Mouse (Mus musculus): Measurements from ENCODE around the gene Egln2. TPM values are rescaled to one million over a fixed set of nuclear protein-coding genes. Genes with fewer than 3 reads are reported as not detected.

Gene Egln2
- polyA plus RNA-seq, 1 experiment: 61.4 TPM

DNA sequence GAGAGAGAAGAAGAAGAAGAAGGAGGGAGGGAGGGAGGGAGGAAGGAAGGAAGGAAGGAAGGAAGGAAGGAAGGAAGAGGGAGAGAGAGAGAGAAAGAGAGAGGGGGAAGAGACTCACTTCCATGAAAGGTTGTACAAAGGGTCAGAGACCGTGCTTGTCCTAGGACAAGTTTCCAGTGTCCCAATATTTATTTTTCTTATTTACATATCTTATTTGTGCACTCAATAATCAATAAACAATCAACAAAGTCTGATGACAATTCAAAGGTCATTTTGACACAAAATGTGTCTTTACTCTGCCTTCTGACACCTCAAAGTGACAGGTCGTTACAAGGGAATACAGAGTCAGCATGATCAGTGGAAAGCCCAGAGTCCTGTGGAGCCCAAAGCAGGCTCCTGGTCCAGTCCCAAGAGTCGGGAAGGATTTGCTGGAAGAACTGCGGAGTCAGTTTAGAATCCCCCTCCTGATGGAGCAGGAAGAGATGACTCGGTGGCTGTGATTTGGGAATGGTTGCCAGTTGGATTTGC, 42.2 kb downstream of the Egln2 start:
- H3K27me3 ChIP-seq (ENCODE audit: control insufficient read depth, insufficient read depth, insufficient read length): peaks cover 8% of the 10 kb centered on the region
- no peaks in the 10 kb centered on the region for H3K36me3 ChIP-seq (ENCODE audit: control insufficient read depth, insufficient read depth)
- H3ac ChIP-seq (ENCODE audit: control insufficient read depth, insufficient read length): no peak overlapping the region
- H3K79me2 ChIP-seq (ENCODE audit: control insufficient read depth, insufficient read depth): no peaks in the 10 kb centered on the region
- no peak overlapping the region for H3K4me2 ChIP-seq (ENCODE audit: low read depth)
- H3K4me3 ChIP-seq: no peak overlapping the region
- no peak for TF ChIP-seq TCF3 (IDR thresholded peaks at IDR 0.05; ENCODE audit: insufficient read length, low read depth)
- TF ChIP-seq TCF12 (IDR thresholded peaks at IDR 0.05; ENCODE audit: insufficient read depth, poor library complexity, severe bottlenecking): no peak
- no peak for TF ChIP-seq POLR2AphosphoS2 (IDR thresholded peaks at IDR 0.05; ENCODE audit: insufficient read length, low read depth)
- TF ChIP-seq MYOG (IDR thresholded peaks at IDR 0.05; ENCODE audit: control insufficient read depth in 1 of 3, insufficient read depth in 1 of 3, insufficient read length in 2 of 3, low read depth in 2 of 3): no peak
- TF ChIP-seq REST (IDR thresholded peaks at IDR 0.05; ENCODE audit: insufficient read depth, insufficient read length): no peak
- no peak for TF ChIP-seq POLR2A (IDR thresholded peaks at IDR 0.05; ENCODE audit: insufficient read length, low read depth)
- TF ChIP-seq MAX (IDR thresholded peaks at IDR 0.05; ENCODE audit: low read depth): no peak

DNA sequence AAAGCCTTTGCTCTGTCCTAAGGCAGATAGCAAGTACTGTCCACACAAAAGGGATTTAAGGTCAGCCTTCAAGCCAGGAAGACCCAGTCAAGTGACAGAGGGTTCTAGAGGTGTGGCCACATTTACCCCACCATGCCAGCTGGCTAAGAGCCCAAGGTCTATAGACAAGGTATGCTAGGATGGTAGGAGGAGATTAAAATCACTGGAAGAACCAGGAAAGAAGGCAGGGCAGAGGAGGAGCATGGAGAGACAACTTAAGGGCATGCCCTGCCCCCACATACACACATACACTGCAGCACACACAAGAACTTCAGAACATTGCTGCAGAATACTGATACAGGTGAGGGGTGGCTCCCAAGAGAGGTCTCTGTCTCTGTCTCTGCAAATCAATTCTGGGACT, 46.9 kb downstream of the Egln2 start, which contains the start of gene Cyp2f2:
Gene Cyp2f2 (plus strand): TSS at position 234 of the 400 bp plus-strand sequence.
- no peak within 1 kb of the TSS for H3ac ChIP-seq (ENCODE audit: control insufficient read depth, insufficient read length)
- no peak within 1 kb of the TSS for H3K4me2 ChIP-seq (ENCODE audit: low read depth)
- H3K36me3 ChIP-seq (ENCODE audit: control insufficient read depth, insufficient read depth): no peaks in the 10 kb centered on the region
- H3K27me3 ChIP-seq (ENCODE audit: control insufficient read depth, insufficient read depth, insufficient read length): peaks cover 3% of the 10 kb centered on the region
- no peak for TF ChIP-seq CEBPB (IDR thresholded peaks at IDR 0.05; ENCODE audit: insufficient read depth, poor library complexity, severe bottlenecking)
- no peaks in the 10 kb centered on the region for H3K79me2 ChIP-seq (ENCODE audit: control insufficient read depth, insufficient read depth)
- no peak within 1 kb of the TSS for H3K4me3 ChIP-seq

DNA sequence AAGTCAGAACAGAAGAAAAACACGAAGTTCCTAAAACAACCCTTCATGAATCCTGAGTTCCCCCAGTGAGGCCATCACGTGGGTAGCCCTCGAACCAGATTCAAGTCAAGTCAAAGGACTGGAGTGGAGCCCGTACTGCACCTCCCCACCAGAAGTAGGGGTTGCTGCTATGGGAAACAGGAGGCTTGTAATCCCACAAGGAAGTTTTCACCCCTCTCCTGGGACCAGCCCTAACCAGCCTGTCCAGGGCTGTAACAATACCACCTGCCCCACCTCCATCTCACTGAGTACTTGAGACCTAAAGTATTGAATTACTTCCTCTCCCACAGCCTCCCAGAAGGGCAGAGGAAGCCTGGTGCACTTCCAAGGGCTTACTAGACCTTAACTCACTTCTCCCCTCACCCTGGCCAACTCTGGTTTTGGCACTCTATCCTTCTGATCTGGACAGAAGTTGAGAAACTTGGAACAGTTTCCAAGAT, 48.5 kb downstream of the Egln2 start:
- H3K27me3 ChIP-seq (ENCODE audit: control insufficient read depth, insufficient read depth, insufficient read length): no peaks in the 10 kb centered on the region
- no peaks in the 10 kb centered on the region for H3K79me2 ChIP-seq (ENCODE audit: control insufficient read depth, insufficient read depth)
- H3K36me3 ChIP-seq (ENCODE audit: control insufficient read depth, insufficient read depth): no peaks in the 10 kb centered on the region
- H3K4me2 ChIP-seq (ENCODE audit: low read depth): peak overlapping the region; percentile 18
- H3ac ChIP-seq (ENCODE audit: control insufficient read depth, insufficient read length): no peak overlapping the region
- TF ChIP-seq USF1 (IDR thresholded peaks at IDR 0.05; ENCODE audit: low read depth): peak; percentile 46
- no peak for TF ChIP-seq MYOD1 (IDR thresholded peaks at IDR 0.05; ENCODE audit: control insufficient read depth in 1 of 3, insufficient read length in 2 of 3, low read depth in 2 of 3)
- H3K4me3 ChIP-seq: no peak overlapping the region

DNA sequence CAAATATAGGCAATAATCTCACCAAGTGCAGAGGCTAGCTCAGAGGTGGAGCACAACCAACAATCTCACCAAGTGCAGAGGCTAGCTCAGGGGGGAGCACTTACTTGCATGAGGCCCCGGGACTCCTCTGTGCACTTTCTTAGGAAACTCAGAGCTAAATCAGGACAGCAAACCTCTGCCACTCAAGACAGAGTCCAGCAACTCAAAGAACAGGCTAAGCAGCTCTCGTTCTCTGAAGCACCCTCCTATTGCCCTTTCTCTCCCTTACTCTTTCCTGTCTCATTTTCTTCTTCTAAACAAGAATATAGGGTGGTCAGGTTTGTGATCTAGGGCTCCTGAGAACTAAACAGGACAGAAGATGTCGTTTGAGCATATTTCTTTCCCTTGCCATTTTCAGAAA, 54.6 kb downstream of the Egln2 start:
- no peak overlapping the region for H3K4me2 ChIP-seq (ENCODE audit: low read depth)
- no peak overlapping the region for H3ac ChIP-seq (ENCODE audit: control insufficient read depth, insufficient read length)
- H3K36me3 ChIP-seq (ENCODE audit: control insufficient read depth, insufficient read depth): no peaks in the 10 kb centered on the region
- TF ChIP-seq TCF3 (IDR thresholded peaks at IDR 0.05; ENCODE audit: insufficient read length, low read depth) (no peak), REST (IDR thresholded peaks at IDR 0.05; ENCODE audit: insufficient read depth, insufficient read length) (no peak), E2F4 (IDR thresholded peaks at IDR 0.05; ENCODE audit: insufficient read depth) (no peak), SRF (IDR thresholded peaks at IDR 0.05; ENCODE audit: control insufficient read depth, insufficient read length, low read depth) (no peak), MYOG (IDR thresholded peaks at IDR 0.05; ENCODE audit: control insufficient read depth in 1 of 3, insufficient read depth in 1 of 3, insufficient read length in 2 of 3, low read depth in 2 of 3) (no peak), TCF12 (IDR thresholded peaks at IDR 0.05; ENCODE audit: insufficient read depth, poor library complexity, severe bottlenecking) (no peak)
- no peaks in the 10 kb centered on the region for H3K79me2 ChIP-seq (ENCODE audit: control insufficient read depth, insufficient read depth)
- H3K4me3 ChIP-seq: no peak overlapping the region
- H3K27me3 ChIP-seq (ENCODE audit: control insufficient read depth, insufficient read depth, insufficient read length): no peaks in the 10 kb centered on the region

DNA sequence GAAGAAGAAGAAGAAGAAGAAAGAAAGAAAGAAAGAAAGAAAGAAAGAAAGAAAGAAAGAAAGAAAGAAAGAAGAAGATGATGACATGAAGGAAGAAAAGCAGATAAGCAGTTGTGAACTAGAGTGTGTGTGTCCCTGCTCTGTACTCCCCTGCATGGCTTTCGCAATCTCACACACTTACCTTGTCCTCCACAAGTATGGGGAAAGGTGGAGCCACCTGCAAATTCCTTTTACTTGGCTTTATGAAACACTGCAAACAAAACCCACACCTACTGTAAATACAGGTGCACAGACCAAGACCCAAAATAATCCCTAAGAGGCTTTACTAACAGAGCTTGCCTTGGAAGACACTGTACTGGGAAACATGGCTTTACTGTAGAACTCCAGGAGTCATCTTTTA, 55.6 kb downstream of the Egln2 start:
- TF ChIP-seq POLR2AphosphoS2 (IDR thresholded peaks at IDR 0.05; ENCODE audit: insufficient read length, low read depth) (no peak), TCF3 (IDR thresholded peaks at IDR 0.05; ENCODE audit: insufficient read length, low read depth) (no peak), MAX (IDR thresholded peaks at IDR 0.05; ENCODE audit: low read depth) (no peak), E2F4 (IDR thresholded peaks at IDR 0.05; ENCODE audit: insufficient read depth) (no peak), CEBPB (IDR thresholded peaks at IDR 0.05; ENCODE audit: insufficient read depth, poor library complexity, severe bottlenecking) (no peak), SRF (IDR thresholded peaks at IDR 0.05; ENCODE audit: control insufficient read depth, insufficient read length, low read depth) (no peak), USF1 (IDR thresholded peaks at IDR 0.05; ENCODE audit: low read depth) (no peak), REST (IDR thresholded peaks at IDR 0.05; ENCODE audit: insufficient read depth, insufficient read length) (no peak), MYOG (IDR thresholded peaks at IDR 0.05; ENCODE audit: control insufficient read depth in 1 of 3, insufficient read depth in 1 of 3, insufficient read length in 2 of 3, low read depth in 2 of 3) (no peak), MYOD1 (IDR thresholded peaks at IDR 0.05; ENCODE audit: control insufficient read depth in 1 of 3, insufficient read length in 2 of 3, low read depth in 2 of 3) (no peak), TCF12 (IDR thresholded peaks at IDR 0.05; ENCODE audit: insufficient read depth, poor library complexity, severe bottlenecking) (no peak), POLR2A (IDR thresholded peaks at IDR 0.05; ENCODE audit: insufficient read length, low read depth) (no peak)
- H3K36me3 ChIP-seq (ENCODE audit: control insufficient read depth, insufficient read depth): no peaks in the 10 kb centered on the region
- H3K4me3 ChIP-seq: no peak overlapping the region
- H3K4me2 ChIP-seq (ENCODE audit: low read depth): no peak overlapping the region
- H3K79me2 ChIP-seq (ENCODE audit: control insufficient read depth, insufficient read depth): no peaks in the 10 kb centered on the region
- no peak overlapping the region for H3ac ChIP-seq (ENCODE audit: control insufficient read depth, insufficient read length)
- H3K27me3 ChIP-seq (ENCODE audit: control insufficient read depth, insufficient read depth, insufficient read length): no peaks in the 10 kb centered on the region
